Mouse (Mus musculus) splenic B cell, adult 2 months (primary cell): ENCODE data around the gene Parp1.
A peak's percentile ranks its signal among the peaks of the same experiment; 100 is the strongest.

ENCODE experiments used
- DNase-seq: peaks from one replicate; pipeline ENCODE4 v3.0.0-alpha.2; 2011; ENCODE audit warnings: low read depth, low spot score
- H3K27me3 ChIP-seq: 2 replicates; pipeline ENCODE4 v1.6.1; 2012; ENCODE audit warnings: mild to moderate bottlenecking, low read length, moderate library complexity, mixed read lengths; ENCODE audit not compliant: control insufficient read depth, poor library complexity, insufficient read depth, severe bottlenecking
- H3K36me3 ChIP-seq: 2 replicates; pipeline ENCODE4 v1.6.1; 2012; ENCODE audit warnings: mild to moderate bottlenecking, low read length, moderate library complexity, mixed read lengths; ENCODE audit not compliant: control insufficient read depth, poor library complexity, insufficient read depth, severe bottlenecking

The Parp1 gene

DNA sequence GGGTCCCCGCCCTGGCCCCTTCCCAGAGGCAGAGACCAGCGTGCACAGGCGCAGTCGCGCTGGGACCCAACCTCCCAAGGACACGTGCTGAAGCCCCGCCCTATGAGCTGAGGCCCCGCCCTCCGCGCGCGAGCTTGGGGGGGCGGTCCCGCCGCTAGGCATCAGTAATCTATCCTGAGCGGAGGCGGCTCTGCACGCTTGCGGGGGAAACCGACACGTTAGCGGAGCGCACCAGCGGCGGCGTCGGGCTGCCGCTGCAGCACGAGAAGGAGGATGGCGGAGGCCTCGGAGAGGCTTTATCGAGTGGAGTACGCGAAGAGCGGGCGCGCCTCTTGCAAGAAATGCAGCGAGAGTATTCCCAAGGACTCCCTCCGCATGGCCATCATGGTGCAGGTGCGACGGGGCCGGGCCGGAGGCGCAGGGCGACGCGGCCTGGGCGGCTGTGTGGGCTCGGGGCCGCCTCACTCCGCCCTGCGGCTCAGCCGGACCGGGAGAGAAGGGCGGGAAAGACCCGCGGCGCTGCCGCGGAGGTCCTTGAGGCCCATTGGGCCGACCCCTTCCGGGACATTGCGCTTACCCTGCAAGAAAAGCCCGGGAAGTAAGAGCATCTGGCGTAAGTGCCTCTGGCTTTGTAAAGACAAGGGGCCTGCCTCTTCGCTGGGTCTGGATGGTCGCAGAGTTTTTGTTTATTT, at the start of gene Parp1:
TSS of gene Parp1 (plus strand) at position 164 of the 692 bp plus-strand sequence.
- peaks cover 2% of the 10 kb centered on the region; the same call in 1 of the 2 replicates for H3K36me3 ChIP-seq
- no peaks in the 10 kb centered on the region for H3K27me3 ChIP-seq
- DNase-seq = peak; percentile 93

- no peaks in the 10 kb centered on the region for H3K36me3 ChIP-seq
- DNase-seq = peak; percentile 55
- no peaks in the 10 kb centered on the region for H3K27me3 ChIP-seq
Measured at GRCm38 (mm10) chr1:180519520-180519919, 49.2 kb upstream of the Parp1 start.

- no peak for DNase-seq
- Histone ChIP-seq H3K36me3 (no peaks in the 10 kb centered on the region), H3K27me3 (no peaks in the 10 kb centered on the region)
Measured at GRCm38 (mm10) chr1:180520190-180520589, 48.5 kb upstream of the Parp1 start.

- Histone ChIP-seq H3K36me3 (no peaks in the 10 kb centered on the region), H3K27me3 (no peaks in the 10 kb centered on the region)
- DNase-seq = no peak
Measured at GRCm38 (mm10) chr1:180523320-180523719, 45.4 kb upstream of the Parp1 start.

DNA sequence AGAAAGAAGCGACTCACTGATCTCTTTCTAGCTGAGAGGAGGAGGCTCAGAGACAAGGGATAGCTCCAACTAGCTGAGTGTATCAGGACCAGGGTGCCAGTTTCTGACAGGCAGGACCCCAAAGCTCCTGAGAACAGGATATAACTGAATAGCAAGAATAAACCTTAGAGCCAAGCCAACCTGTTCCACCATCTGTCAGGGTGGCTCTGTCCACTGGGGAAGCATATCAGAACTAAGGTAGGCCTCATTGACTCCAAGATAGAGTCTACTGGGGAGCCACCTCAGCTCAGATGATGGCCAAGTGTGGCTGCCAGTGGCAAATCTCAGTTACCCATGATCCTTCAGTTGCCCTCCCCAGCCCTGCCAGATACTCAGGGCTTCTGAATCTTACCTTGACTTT, 43.4 kb upstream of the Parp1 start:
- no peaks in the 10 kb centered on the region for H3K36me3 ChIP-seq

DNA sequence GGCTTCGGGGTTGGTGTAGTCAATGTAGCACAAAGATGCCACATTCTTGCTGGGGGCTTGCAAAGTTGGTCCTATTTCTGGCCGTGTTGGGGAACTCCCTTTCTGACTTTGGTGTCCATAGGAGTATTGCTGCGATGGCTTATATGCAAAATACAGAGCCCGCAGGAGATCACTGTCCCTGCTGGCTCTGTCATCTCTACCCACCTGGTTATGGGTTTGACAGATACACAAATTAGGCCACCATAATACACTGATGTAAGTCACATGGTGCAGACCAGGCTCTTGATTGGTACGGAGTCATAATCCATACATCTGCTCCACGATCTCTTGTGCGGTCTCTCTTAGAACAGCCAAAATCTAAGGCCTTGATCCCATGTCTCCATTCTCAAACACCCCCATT, 38.9 kb upstream of the Parp1 start:
- peak; percentile 62 for DNase-seq
- no peaks in the 10 kb centered on the region for H3K27me3 ChIP-seq
- no peaks in the 10 kb centered on the region for H3K36me3 ChIP-seq

More for the DNA sequence above, 43.4 kb upstream of the Parp1 start:
- no peak for DNase-seq
- H3K27me3 ChIP-seq = no peaks in the 10 kb centered on the region

DNA sequence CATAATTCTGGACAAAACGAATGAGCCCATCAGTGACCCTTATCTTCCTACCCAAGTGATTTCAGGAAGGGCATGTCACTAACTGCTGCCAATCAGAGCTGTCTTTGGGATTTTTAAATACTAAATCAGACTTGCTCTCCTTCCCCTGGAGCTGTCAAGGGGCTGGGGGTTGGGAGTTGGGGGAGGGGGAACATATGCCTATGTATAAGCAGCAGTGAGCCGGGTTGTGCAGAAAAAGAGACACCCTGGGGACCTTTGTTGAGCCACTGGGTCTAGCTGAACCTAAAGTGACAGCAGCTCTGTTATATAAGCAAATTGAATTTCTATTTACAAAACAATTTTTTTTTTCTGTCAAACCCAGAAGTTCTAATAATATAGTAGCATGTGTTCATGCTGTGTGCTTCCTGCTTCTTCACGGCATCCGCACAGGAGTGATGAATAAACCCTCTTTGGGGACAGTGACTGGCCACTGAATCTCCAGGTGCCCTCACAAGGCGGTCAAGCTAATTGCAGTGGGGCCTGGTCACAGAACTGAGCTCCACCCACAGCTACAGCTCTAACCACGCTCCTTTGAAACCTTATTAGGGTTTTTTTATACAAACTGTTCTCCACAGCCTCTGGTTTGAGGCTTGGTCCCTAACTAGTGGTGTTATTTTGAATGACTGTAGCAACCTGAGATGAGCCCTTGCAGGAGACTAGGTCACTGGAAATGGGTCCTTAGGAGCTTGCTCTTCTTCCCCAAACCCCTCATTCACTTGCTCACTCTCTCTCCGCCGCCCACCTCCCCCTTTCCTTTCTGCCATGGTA, 38.1 kb upstream of the Parp1 start:
- Histone ChIP-seq H3K36me3 (no peaks in the 10 kb centered on the region), H3K27me3 (no peaks in the 10 kb centered on the region)
- DNase-seq = peak; percentile 69

- no peak for DNase-seq
- H3K36me3 ChIP-seq = no peaks in the 10 kb centered on the region
- H3K27me3 ChIP-seq = no peaks in the 10 kb centered on the region
Measured at GRCm38 (mm10) chr1:180532671-180533070, 36.1 kb upstream of the Parp1 start.

DNA sequence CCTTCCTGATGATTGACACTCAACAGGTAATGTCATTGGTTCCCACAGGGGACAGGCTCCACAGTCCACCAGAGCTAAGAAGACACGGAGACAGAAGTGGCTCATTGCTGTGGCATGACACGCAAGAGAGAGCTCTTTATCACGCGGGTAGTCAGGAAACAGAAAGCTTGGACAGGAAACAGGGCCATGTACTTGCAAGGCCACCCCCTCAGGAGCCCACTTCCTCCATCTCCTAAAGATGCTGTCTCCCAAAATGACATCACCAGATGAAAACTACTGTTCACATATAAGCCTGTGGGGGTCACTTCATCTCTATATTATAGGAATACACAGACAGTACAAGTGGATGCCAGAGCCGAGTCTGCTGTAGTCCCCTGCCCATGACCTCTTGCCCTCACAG, 32.0 kb upstream of the Parp1 start:
- peak; percentile 77 for DNase-seq
- H3K36me3 ChIP-seq = no peaks in the 10 kb centered on the region

DNA sequence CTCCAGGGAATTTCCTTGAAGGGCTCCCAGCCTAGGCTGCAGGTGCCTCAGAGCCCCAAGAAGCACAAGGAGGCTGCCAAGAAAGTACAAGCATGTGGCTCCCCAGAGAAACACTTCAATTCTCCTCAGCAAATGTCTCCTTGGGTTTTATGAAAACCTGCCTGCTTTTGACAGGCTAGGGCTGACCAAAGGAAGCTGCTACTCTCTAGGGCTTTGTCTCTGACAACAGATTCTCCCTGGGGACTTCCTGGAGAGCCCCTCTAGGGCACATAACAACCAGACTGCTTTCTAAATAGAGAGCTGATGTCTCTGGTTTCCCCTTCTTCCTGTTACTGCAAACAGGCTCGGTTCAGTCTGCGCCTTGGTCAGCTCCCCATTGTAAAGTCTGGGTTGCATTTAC, 27.5 kb upstream of the Parp1 start:
- no peaks in the 10 kb centered on the region for H3K27me3 ChIP-seq
- peak; percentile 92 for DNase-seq
- no peaks in the 10 kb centered on the region for H3K36me3 ChIP-seq

More for the DNA sequence above, 32.0 kb upstream of the Parp1 start:
- H3K27me3 ChIP-seq = no peaks in the 10 kb centered on the region

DNA sequence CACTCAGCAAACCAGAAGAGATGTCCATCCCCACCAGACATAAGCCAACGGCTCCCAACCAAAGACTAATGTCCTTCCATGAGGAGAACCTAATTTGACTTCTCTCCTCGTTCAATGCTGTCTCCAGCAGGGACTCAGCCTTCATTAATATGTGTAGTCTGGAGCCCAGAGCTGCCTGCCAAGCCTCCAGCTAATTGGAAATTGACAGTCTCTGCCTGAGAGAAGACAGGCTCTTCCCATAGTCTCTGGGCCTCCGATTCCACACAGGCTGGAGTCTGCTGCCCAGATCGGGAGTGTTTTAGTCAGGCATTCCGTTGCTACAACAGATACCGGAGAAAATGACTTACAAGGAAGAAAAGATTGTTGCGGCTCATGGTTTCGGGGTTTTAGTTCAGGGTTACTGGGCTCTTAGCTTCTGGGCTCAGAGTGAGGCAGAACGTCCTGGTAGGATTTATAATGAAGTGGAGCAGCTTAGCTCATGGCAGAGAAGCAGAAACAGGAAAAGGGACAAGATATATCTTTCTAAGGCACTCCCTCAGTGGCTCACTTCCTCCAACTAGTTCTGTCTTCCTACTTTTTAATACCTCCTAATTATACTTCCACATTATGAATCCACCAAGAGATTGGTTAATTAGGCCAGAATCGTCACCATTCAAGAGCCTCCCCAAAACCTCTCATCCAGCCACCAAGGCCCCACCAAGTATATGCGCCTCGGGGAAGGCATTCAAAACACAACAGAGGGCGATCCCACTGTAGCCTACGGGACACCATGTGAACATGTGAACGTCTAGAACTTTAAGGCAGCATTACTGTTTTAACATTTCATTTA, 26.6 kb upstream of the Parp1 start:
- peak; percentile 31 for DNase-seq
- Histone ChIP-seq H3K27me3 (no peaks in the 10 kb centered on the region), H3K36me3 (no peaks in the 10 kb centered on the region)

DNA sequence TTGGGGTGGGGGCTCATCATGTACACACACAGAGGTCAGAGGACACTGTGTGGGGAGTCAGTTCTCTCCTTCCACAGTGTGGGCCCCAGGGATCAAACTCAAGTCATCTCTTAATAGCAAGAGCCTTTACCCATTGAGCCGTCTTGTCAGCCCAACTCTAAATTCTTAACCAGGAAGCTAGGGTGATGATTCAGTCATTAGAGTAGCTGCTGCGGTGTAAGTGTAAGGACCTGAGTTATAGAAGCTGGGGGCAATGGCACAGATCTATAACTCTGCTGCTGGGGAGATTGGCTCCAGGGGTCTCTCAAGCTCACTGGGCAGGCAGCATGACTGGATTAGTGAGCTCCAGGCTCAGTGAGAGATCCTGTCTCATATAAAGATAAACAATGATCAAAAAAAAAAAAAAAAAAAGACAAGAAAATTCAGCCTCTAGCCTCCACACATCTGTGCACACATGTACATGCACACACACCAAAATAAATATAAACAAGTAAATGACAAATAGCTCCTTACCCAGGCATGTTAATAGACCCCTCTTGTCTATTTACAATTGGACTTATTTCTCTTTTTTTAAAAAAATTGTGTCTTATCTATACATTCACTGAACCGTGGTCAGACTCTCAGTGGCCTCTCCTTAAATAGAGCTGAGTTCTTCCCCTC, 25.9 kb upstream of the Parp1 start:
- Histone ChIP-seq H3K36me3 (no peaks in the 10 kb centered on the region), H3K27me3 (no peaks in the 10 kb centered on the region)

GRCm38 (mm10) chr1:180545918-180546545, 22.7 kb upstream of the Parp1 start:
- DNase-seq = peak; percentile 85

More for the DNA sequence above, 25.9 kb upstream of the Parp1 start:
- DNase-seq = peak; percentile 22

More at GRCm38 (mm10) chr1:180545918-180546545, 22.7 kb upstream of the Parp1 start:
- Histone ChIP-seq H3K36me3 (no peaks in the 10 kb centered on the region), H3K27me3 (no peaks in the 10 kb centered on the region)
